In the genomic region with DNA sequence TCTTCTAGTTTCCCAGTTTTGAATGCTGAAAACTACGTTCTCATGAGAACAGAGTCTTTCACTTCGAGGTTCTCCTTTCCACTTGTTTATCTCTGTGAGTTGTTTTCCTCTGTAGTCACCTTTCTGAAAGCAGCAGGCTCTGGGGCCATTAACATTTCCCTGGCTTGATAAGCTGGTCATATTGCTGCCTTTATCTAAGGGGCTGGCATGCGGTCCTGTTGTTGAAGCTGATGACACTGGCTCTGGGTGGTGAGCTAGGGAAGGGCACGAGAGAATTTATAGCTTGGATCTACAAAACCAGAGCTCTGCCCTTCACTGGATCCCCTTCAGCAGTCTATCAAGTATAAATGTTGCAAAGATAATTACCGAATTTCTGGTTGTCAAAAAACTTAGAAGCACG, we compare ENCODE assay signal across 25 mouse cellular contexts. TPM values are rescaled to one million over a fixed set of nuclear protein-coding genes. Genes with fewer than 3 reads are reported as not detected.
DNase-seq lines count a peak whose midpoint lies in the region; ATAC-seq and TF ChIP-seq lines count a peak whose summit lies in the region.
"Had no signal": no experiment of that assay in that cellular context is flagged by ENCODE, and none has a peak within 500 bp of the region (broad histone marks: within the 10 kb centered on the region; RNA-seq: fewer than 3 reads in every experiment).

No protein-coding gene starts in this region.

- DNase-seq in heart, adult 8-10 months (ENCODE audit: low spot score): peak; percentile 61
- DNase-seq in heart, postnatal 0 days (ENCODE audit: low spot score): peak; percentile 55
- no peak for DNase-seq in kidney, adult 2 months
- no peak for DNase-seq in hindbrain, embryonic 10.5 days (ENCODE audit: low spot score)
- DNase-seq in adrenal gland, postnatal 14 days: no peak
- DNase-seq: adrenal gland, postnatal 36 days; cerebellum, adult 2 months; embryo, embryonic 11 days; gastrocnemius, adult 2 months; kidney, adult 11 months; layer of hippocampus, adult 9-11 months; liver; lung, adult 2 months; lung, postnatal 14 days; midbrain, embryonic 14.5 days; thymus, adult 2 months; thymus, postnatal 36 days had no signal

- peak; percentile 92 for TF ChIP-seq EP300 in heart, postnatal 0 days (IDR thresholded peaks at IDR 0.05; ENCODE audit: low read depth)

- TF ChIP-seq CTCF in heart, postnatal 0 days (IDR thresholded peaks at IDR 0.05; ENCODE audit: low read depth): no peak
- TF ChIP-seq CTCF in kidney, adult 2 months (conservative IDR thresholded peaks at IDR 0.05; ENCODE audit: insufficient read depth, insufficient read length, low read depth, low read length): no peak

- ATAC-seq in heart, embryonic 12.5 days (ENCODE audit: insufficient number of reproducible peaks, low FRiP score): no peak
- peak; percentile 92 for ATAC-seq in heart, postnatal 0 days (ENCODE audit: insufficient read depth, low read depth)
- ATAC-seq in intestine, embryonic 16.5 days: peak; percentile 37; the same call in 1 of the 2 replicates
- ATAC-seq: CD4-positive, CD25-positive, alpha-beta regulatory T cell, adult 4 months; forebrain, embryonic 15.5 days; hindbrain, embryonic 16.5 days had no signal

- no peak overlapping the region for H3K4me3 ChIP-seq in heart, embryonic 12.5 days
- no peak overlapping the region for H3K4me3 ChIP-seq in heart, postnatal 0 days (ENCODE audit: low read depth, low read length)
- H3K4me3 ChIP-seq in intestine, embryonic 16.5 days (ENCODE audit: low read length): no peak overlapping the region
- no peak overlapping the region for H3K4me3 ChIP-seq in kidney, adult 2 months (ENCODE audit: insufficient read depth, low read depth, low read length)
- H3K4me3 ChIP-seq in hindbrain, embryonic 10.5 days: no peak overlapping the region
- H3K4me3 ChIP-seq: embryonic facial prominence, embryonic 12.5 days; forebrain, embryonic 10.5 days; forebrain, embryonic 15.5 days; gastrocnemius, adult 2 months had no signal

- TF ChIP-seq POLR2A in kidney, adult 2 months (IDR thresholded peaks at IDR 0.05; ENCODE audit: low read depth, low read length): no peak

- H3K9ac ChIP-seq in heart, embryonic 12.5 days: no peak overlapping the region
- H3K9ac ChIP-seq in heart, postnatal 0 days (replicated peaks; ENCODE audit: low read depth, low read length): no peak overlapping the region
- no peak overlapping the region for H3K9ac ChIP-seq in intestine, embryonic 16.5 days (ENCODE audit: low read depth, low read length)
- H3K9ac ChIP-seq: embryonic facial prominence, embryonic 12.5 days; forebrain, embryonic 15.5 days; liver, embryonic 14.5 days had no signal

- H3K9me3 ChIP-seq in heart, embryonic 12.5 days (replicated peaks): no peaks in the 10 kb centered on the region
- no peaks in the 10 kb centered on the region for H3K9me3 ChIP-seq in heart, postnatal 0 days (replicated peaks; ENCODE audit: control insufficient read depth, low read length)
- H3K9me3 ChIP-seq in intestine, embryonic 16.5 days (ENCODE audit: control insufficient read depth, low read length): no peaks in the 10 kb centered on the region
- H3K9me3 ChIP-seq in hindbrain, embryonic 10.5 days: no peaks in the 10 kb centered on the region
- H3K9me3 ChIP-seq: embryonic facial prominence, embryonic 12.5 days; forebrain, embryonic 10.5 days; forebrain, embryonic 15.5 days had no signal

- H3K27ac ChIP-seq in heart, embryonic 12.5 days (ENCODE audit: poor library complexity, severe bottlenecking): peak overlapping the region; percentile 66
- H3K27ac ChIP-seq in heart, postnatal 0 days (ENCODE audit: low read depth): peak overlapping the region; percentile 83
- no peak overlapping the region for H3K27ac ChIP-seq in intestine, embryonic 16.5 days (ENCODE audit: low read length)
- H3K27ac ChIP-seq in kidney, adult 2 months (ENCODE audit: insufficient read depth, low read depth, low read length): no peak overlapping the region
- no peak overlapping the region for H3K27ac ChIP-seq in hindbrain, embryonic 10.5 days
- H3K27ac ChIP-seq: embryonic facial prominence, embryonic 12.5 days; forebrain, embryonic 10.5 days; forebrain, embryonic 15.5 days; gastrocnemius, adult 2 months; liver, embryonic 14.5 days had no signal

- H3K36me3 ChIP-seq in heart, embryonic 12.5 days: no peaks in the 10 kb centered on the region
- no peaks in the 10 kb centered on the region for H3K36me3 ChIP-seq in heart, postnatal 0 days (replicated peaks; ENCODE audit: control insufficient read depth, insufficient read depth, low read length)
- no peaks in the 10 kb centered on the region for H3K36me3 ChIP-seq in intestine, embryonic 16.5 days (ENCODE audit: control insufficient read depth, insufficient read depth, low read length)
- no peaks in the 10 kb centered on the region for H3K36me3 ChIP-seq in kidney, adult 2 months (ENCODE audit: control insufficient read depth, insufficient read depth, low read length)
- H3K36me3 ChIP-seq in hindbrain, embryonic 10.5 days: no peaks in the 10 kb centered on the region
- H3K36me3 ChIP-seq: embryonic facial prominence, embryonic 12.5 days; forebrain, embryonic 10.5 days; forebrain, embryonic 15.5 days had no signal

- H3K4me2 ChIP-seq in heart, embryonic 12.5 days: peak overlapping the region; percentile 43
- peak overlapping the region; percentile 24 for H3K4me2 ChIP-seq in heart, postnatal 0 days (ENCODE audit: low read depth, low read length)
- H3K4me2 ChIP-seq in intestine, embryonic 16.5 days (ENCODE audit: low read depth, low read length): no peak overlapping the region
- H3K4me2 ChIP-seq: embryonic facial prominence, embryonic 12.5 days; forebrain, embryonic 15.5 days had no signal

- WGBS in heart, embryonic 12.5 days: 29% methylated on average over 6 of the region's 6 CpGs
- whole genome bisulfite sequencing in heart, postnatal 0 days: 20% methylated on average over 6 of the region's 6 CpGs
- 63% methylated on average over 6 of the region's 6 CpGs for WGBS in intestine, embryonic 16.5 days
- WGBS in kidney, adult 2 months: 88% methylated on average over 6 of the region's 6 CpGs
- WGBS in hindbrain, embryonic 10.5 days: 85% methylated on average over 6 of the region's 6 CpGs

- peaks cover 15% of the 10 kb centered on the region for H3K4me1 ChIP-seq in heart, embryonic 12.5 days (replicated peaks)
- H3K4me1 ChIP-seq in heart, postnatal 0 days (ENCODE audit: control insufficient read depth, insufficient read depth): peaks cover 38% of the 10 kb centered on the region
- peaks cover 16% of the 10 kb centered on the region for H3K4me1 ChIP-seq in intestine, embryonic 16.5 days (ENCODE audit: control insufficient read depth, insufficient read depth, low read length)
- no peaks in the 10 kb centered on the region for H3K4me1 ChIP-seq in kidney, adult 2 months (ENCODE audit: control insufficient read depth, insufficient read depth, low read length)
- 0 out of 2 replicates have a peak, but pooled peaks cover 3% of the 10 kb centered on the region for H3K4me1 ChIP-seq in hindbrain, embryonic 10.5 days (replicated peaks)
- H3K4me1 ChIP-seq: embryonic facial prominence, embryonic 12.5 days; forebrain, embryonic 10.5 days; forebrain, embryonic 15.5 days had no signal

- no peaks in the 10 kb centered on the region for H3K27me3 ChIP-seq in heart, embryonic 12.5 days (replicated peaks)
- no peaks in the 10 kb centered on the region for H3K27me3 ChIP-seq in heart, postnatal 0 days (ENCODE audit: control insufficient read depth, insufficient read depth, low read length)
- H3K27me3 ChIP-seq in intestine, embryonic 16.5 days (replicated peaks; ENCODE audit: control insufficient read depth, insufficient read depth, low read length): no peaks in the 10 kb centered on the region
- H3K27me3 ChIP-seq in kidney, adult 2 months (replicated peaks; ENCODE audit: control insufficient read depth, insufficient read depth, low read length): no peaks in the 10 kb centered on the region
- no peaks in the 10 kb centered on the region for H3K27me3 ChIP-seq in hindbrain, embryonic 10.5 days (ENCODE audit: insufficient read depth, poor library complexity, severe bottlenecking)
- H3K27me3 ChIP-seq: embryonic facial prominence, embryonic 12.5 days; forebrain, embryonic 15.5 days had no signal

RNA-seq across cellular contexts. Expression of a gene that starts 24.6 kb away (rescaled TPM):
- total RNA-seq in heart, adult 8-10 months (2022): 10 to 100 TPM; 63.1 to 76.8 (median 70.8) TPM
- 12.2 and 13.4 TPM in 2 replicates for polyA plus RNA-seq in heart, embryonic 12.5 days (2016; fragmentation: Nextera tagmentation; extraction: Ambion mirVana)
- total RNA-seq in heart, postnatal 0 days (2014; rRNA removed; ENCODE audit: low replicate concordance): 33.4 and 42.0 TPM in 2 replicates
- 8.2 and 8.3 TPM in 2 replicates for polyA plus RNA-seq in heart, postnatal 0 days (2015; fragmentation: Nextera tagmentation; extraction: Ambion mirVana)
- polyA plus RNA-seq in intestine, embryonic 16.5 days (2015; fragmentation: Nextera tagmentation; extraction: Ambion mirVana): 14.7 and 17.9 TPM in 2 replicates
- 4.1 and 4.2 TPM in 2 replicates for polyA plus RNA-seq in kidney, adult 2 months (2012; rRNA removed)
- 1.1 TPM in 2 replicates for polyA plus RNA-seq in hindbrain, embryonic 10.5 days (2016; fragmentation: Nextera tagmentation; extraction: Ambion mirVana)
- total RNA-seq in adrenal gland, postnatal 14 days (2021): 15.6 and 16.5 TPM in 2 replicates
- polyA plus RNA-seq: CD4-positive, CD25-positive, alpha-beta regulatory T cell, adult 4 months had no signal

Comparison
In these comparisons a context has a peak if more than half of its experiments do, and no peak if none do; other contexts are left out.
1. DNase-seq: peak in heart, adult 8-10 months (single experiment) and heart, postnatal 0 days (single experiment); none in kidney, adult 2 months (single experiment), hindbrain, embryonic 10.5 days (single experiment) and adrenal gland, postnatal 14 days (single experiment).
2. H3K27ac ChIP-seq: peak in heart, embryonic 12.5 days (single experiment) and heart, postnatal 0 days (single experiment); none in intestine, embryonic 16.5 days (single experiment), kidney, adult 2 months (single experiment) and hindbrain, embryonic 10.5 days (single experiment).